Mouse (Mus musculus) liver, embryonic 15.5 days (tissue): ENCODE data around the gene Paip2b. TPM values are rescaled to one million over a fixed set of nuclear protein-coding genes. Genes with fewer than 3 reads are reported as not detected.

Experiments used
- ATAC-seq: fragments of 200-750 bp; cut with Nextera tagmentation; 2 replicates; pipeline ENCODE4 v1.8.0; 2017; ENCODE audit warnings: moderate number of reproducible peaks, mild to moderate bottlenecking, moderate library complexity; ENCODE audit not compliant: insufficient read depth
- H3K27ac ChIP-seq: fragments of 300-500 bp; sonication (generic); replicated peaks from 2 replicates; pipeline ENCODE4 v1.5.1; 2015; ENCODE audit warnings: mild to moderate bottlenecking, inconsistent platforms
- H3K27me3 ChIP-seq: fragments of 300-500 bp; sonication (generic); 2 replicates; pipeline ENCODE4 v1.6.1; 2015; ENCODE audit warnings: mild to moderate bottlenecking, inconsistent platforms
- H3K36me3 ChIP-seq: fragments of 300-500 bp; sonication (generic); replicated peaks from 2 replicates; pipeline ENCODE4 v1.6.1; 2015; ENCODE audit warnings: moderate library complexity, mild to moderate bottlenecking, inconsistent platforms
- H3K4me1 ChIP-seq: fragments of 300-500 bp; sonication (generic); replicated peaks from 2 replicates; pipeline ENCODE4 v1.6.1; 2015; ENCODE audit warnings: inconsistent platforms
- H3K4me2 ChIP-seq: fragments of 300-500 bp; sonication (generic); 2 replicates; pipeline ENCODE4 v1.6.1; 2015; ENCODE audit warnings: moderate library complexity, mild to moderate bottlenecking, inconsistent platforms
- H3K4me3 ChIP-seq: fragments of 300-500 bp; sonication (generic); replicated peaks from 2 replicates; pipeline ENCODE4 v1.5.1; 2015; ENCODE audit warnings: mild to moderate bottlenecking, inconsistent platforms
- H3K9ac ChIP-seq: fragments of 300-500 bp; sonication (generic); 2 replicates; pipeline ENCODE4 v1.6.1; 2015; ENCODE audit warnings: moderate library complexity, mild to moderate bottlenecking, inconsistent platforms
- H3K9me3 ChIP-seq: fragments of 300-500 bp; sonication (generic); replicated peaks from 2 replicates; pipeline ENCODE4 v1.6.1; 2016; ENCODE audit warnings: inconsistent platforms
- WGBS: fragments of 180-500 bp; shearing (Covaris S2); methylation state at CpG from one replicate; pipeline ENCODE4 v1.1.7; 2015; ENCODE audit warnings: mixed read lengths; ENCODE audit not compliant: insufficient replicate concordance; 5-methylcytosine and 5-hydroxymethylcytosine counted together
- polyA plus RNA-seq: library from polyadenylated mRNA; unstranded; fragments of >200 nt; fragmentation: Nextera tagmentation; extraction: Ambion mirVana; gene quantifications from 2 replicates; pipeline ENCODE4 v1.2.1, GENCODE M21; 2015

The Paip2b gene
- polyA plus RNA-seq, 1 experiment from 2014 or later, result 3.7 TPM

GRCm38 (mm10) chr6:83774126-83774525 lies 57.4 kb downstream of the Paip2b start:
- Histone ChIP-seq H3K9ac (peak overlapping the region; percentile 96), H3K4me1 (peaks cover 28% of the 10 kb centered on the region), H3K4me3 (peak overlapping the region; percentile 92), H3K27ac (no peak overlapping the region), H3K4me2 (peak overlapping the region; percentile 86), H3K36me3 (peaks cover 42% of the 10 kb centered on the region), H3K27me3 (no peaks in the 10 kb centered on the region), H3K9me3 (no peaks in the 10 kb centered on the region)
- no peak for ATAC-seq
- 50% methylated on average over 8 of the region's 9 CpGs for WGBS

DNA sequence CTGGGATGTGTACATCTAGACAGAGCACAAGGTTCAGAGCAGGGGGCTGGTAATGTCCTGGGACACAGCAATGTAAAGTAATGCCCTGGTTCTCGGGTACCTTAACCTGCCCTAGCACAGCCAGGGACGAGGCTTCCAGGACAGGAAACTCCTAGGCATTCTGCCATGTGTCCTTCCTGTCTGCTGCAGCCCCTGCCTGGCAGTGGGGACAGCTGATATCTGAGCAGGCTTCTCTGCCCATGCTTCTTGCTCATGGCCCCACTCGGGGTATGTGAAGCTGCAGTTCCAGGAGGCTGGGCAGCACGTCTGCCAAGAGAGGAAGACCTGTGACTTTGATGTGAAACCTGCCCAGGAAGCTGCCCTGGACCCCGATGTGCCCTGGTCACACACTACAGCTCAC lies 63.1 kb downstream of the Paip2b start:
- Histone ChIP-seq H3K4me1 (peaks cover 2% of the 10 kb centered on the region; the same call in 1 of the 2 replicates), H3K36me3 (peaks cover 39% of the 10 kb centered on the region), H3K27me3 (peaks cover 17% of the 10 kb centered on the region), H3K9me3 (no peaks in the 10 kb centered on the region), H3K9ac (no peak overlapping the region), H3K27ac (no peak overlapping the region), H3K4me3 (no peak overlapping the region), H3K4me2 (no peak overlapping the region)
- WGBS, result 59% methylated on average over 5 of the region's 5 CpGs
- no peak for ATAC-seq

DNA sequence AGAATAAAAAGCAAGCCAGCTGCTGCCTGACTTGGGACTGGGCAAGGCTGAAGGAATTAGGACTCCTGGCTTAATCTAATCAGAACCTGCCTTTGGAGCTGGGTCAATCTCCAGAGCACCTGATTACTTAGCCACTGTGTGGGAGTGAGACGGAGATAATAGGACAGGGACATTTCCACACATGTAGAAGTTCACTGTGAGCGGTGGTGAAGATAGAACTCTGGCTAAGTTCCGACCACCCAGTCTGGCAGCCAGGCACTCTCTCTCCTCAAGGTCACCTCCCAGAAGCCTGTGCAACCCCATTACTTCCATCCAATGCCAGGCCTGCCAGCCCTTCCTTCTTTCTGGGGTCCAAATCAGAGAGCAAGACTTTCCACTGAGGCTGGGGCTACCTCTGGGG lies 64.6 kb downstream of the Paip2b start:
- Histone ChIP-seq H3K9ac (no peak overlapping the region), H3K4me3 (no peak overlapping the region), H3K9me3 (no peaks in the 10 kb centered on the region), H3K27ac (no peak overlapping the region), H3K36me3 (peaks cover 27% of the 10 kb centered on the region), H3K4me1 (peaks cover 11% of the 10 kb centered on the region; the same call in 1 of the 2 replicates), H3K27me3 (peaks cover 32% of the 10 kb centered on the region), H3K4me2 (no peak overlapping the region)
- ATAC-seq, result no peak
- 60% methylated on average over 3 of the region's 3 CpGs for WGBS

DNA sequence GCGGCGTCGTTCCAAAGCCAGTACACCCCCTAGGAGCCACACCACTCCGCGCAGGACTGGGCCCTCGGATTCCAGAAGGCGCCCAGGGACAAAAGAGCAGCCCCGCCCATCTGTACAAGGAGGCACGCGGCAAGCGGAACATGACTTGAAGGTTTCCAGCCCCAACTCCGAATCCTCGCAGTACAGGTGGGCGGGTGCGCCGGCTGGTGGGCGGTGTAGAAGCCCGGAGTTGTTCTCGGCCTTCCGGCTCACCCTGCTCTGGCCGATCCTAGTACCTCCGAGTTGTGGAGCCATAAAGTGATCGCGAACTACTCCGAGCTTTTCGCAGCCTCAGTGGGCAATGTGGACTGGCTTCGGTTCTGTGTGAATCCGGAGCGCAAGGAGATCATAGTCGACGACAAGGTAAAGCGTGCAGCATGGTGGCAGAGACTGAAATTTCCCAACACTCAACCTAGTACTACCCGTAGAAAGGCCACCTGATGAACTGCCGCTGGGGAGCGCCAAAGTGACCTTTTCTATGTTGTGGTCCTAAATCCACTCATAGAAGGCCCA lies 68.6 kb downstream of the Paip2b start:
- Histone ChIP-seq H3K9ac (peak overlapping the region; percentile 4; the same call in 1 of the 2 replicates), H3K27me3 (peaks cover 65% of the 10 kb centered on the region), H3K4me1 (peaks cover 11% of the 10 kb centered on the region; the same call in 1 of the 2 replicates), H3K4me2 (peak overlapping the region; percentile 56), H3K9me3 (no peaks in the 10 kb centered on the region), H3K27ac (no peak overlapping the region), H3K4me3 (peak overlapping the region; percentile 23), H3K36me3 (no peaks in the 10 kb centered on the region)
- ATAC-seq, result 0 out of 2 replicates have a peak, but pooled peaks have one; percentile 25
- 3% methylated on average over 35 of the region's 35 CpGs for WGBS

GRCm38 (mm10) chr6:83762344-83762743 lies 69.2 kb downstream of the Paip2b start, which contains the start of gene Ankrd53:
Gene Ankrd53 (plus strand): TSS chr6:83762644.
- peak within 1 kb of the TSS; percentile 23 for H3K4me3 ChIP-seq
- H3K9me3 ChIP-seq, result no peaks in the 10 kb centered on the region
- H3K9ac ChIP-seq, result peak within 1 kb of the TSS; percentile 4; the same call in 1 of the 2 replicates
- WGBS, result 33% methylated on average over 6 of the region's 6 CpGs
- no peak within 1 kb of the TSS for H3K27ac ChIP-seq
- H3K36me3 ChIP-seq, result no peaks in the 10 kb centered on the region
- H3K4me1 ChIP-seq, result peaks cover 11% of the 10 kb centered on the region; the same call in 1 of the 2 replicates
- ATAC-seq, result no peak
- peaks cover 72% of the 10 kb centered on the region for H3K27me3 ChIP-seq
- H3K4me2 ChIP-seq, result peak within 1 kb of the TSS; percentile 56

DNA sequence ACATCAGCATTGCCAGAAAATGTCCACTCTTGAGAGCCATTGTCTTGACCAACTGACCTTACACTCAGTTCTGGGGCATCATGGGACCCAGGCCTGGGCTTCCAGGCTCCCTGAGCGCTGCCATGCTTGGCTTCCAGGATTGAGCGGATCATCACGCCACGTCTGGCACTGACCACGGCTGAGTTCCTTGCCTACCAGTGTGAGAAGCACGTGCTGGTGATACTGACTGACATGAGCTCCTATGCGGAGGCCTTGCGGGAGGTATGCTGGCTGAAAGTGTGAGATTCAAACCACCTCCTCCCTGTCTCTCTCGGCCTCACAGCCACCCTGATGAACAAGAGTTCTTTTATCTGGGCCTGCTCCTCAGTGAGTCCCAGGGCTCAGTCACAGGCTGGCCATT lies 75.5 kb downstream of the Paip2b start:
- H3K27me3 ChIP-seq, result peaks cover 80% of the 10 kb centered on the region
- H3K9ac ChIP-seq, result no peak overlapping the region
- no peak overlapping the region for H3K4me3 ChIP-seq
- H3K36me3 ChIP-seq, result no peaks in the 10 kb centered on the region
- no peaks in the 10 kb centered on the region for H3K4me1 ChIP-seq
- ATAC-seq, result no peak
- H3K9me3 ChIP-seq, result no peaks in the 10 kb centered on the region
- 64% methylated on average over 9 of the region's 9 CpGs for WGBS
- H3K27ac ChIP-seq, result no peak overlapping the region
- H3K4me2 ChIP-seq, result no peak overlapping the region

Other genes with a start within 250 kb of the Paip2b start
- 10.5 and 17.6 TPM in 2 replicates for gene Clec4f, start 175.6 kb downstream of the Paip2b start, polyA plus RNA-seq
- 0.85 and 0.92 TPM in 2 replicates for gene Cd207, start 153.9 kb downstream of the Paip2b start, polyA plus RNA-seq
- gene Vax2, start 120.5 kb downstream of the Paip2b start, polyA plus RNA-seq, result not detected in 2 replicates
- not detected in 2 replicates for gene Atp6v1b1, start 88.8 kb downstream of the Paip2b start, polyA plus RNA-seq
- gene Ankrd53, start 69.1 kb downstream of the Paip2b start, polyA plus RNA-seq, result not detected in 2 replicates
- 42.3 and 44.0 TPM in 2 replicates for gene Tex261, start 55.9 kb downstream of the Paip2b start, polyA plus RNA-seq
- gene Nagk, start 36.8 kb downstream of the Paip2b start, polyA plus RNA-seq, result 16.6 and 20.1 TPM in 2 replicates
- gene Zfp638, start 35.4 kb upstream of the Paip2b start, polyA plus RNA-seq, result 14.5 and 16.8 TPM in 2 replicates
- gene Dysf, start 176.8 kb upstream of the Paip2b start, polyA plus RNA-seq, result 1.5 and 2.7 TPM in 2 replicates